ENCODE assay signal across 8 mouse cellular contexts in the genomic region with DNA sequence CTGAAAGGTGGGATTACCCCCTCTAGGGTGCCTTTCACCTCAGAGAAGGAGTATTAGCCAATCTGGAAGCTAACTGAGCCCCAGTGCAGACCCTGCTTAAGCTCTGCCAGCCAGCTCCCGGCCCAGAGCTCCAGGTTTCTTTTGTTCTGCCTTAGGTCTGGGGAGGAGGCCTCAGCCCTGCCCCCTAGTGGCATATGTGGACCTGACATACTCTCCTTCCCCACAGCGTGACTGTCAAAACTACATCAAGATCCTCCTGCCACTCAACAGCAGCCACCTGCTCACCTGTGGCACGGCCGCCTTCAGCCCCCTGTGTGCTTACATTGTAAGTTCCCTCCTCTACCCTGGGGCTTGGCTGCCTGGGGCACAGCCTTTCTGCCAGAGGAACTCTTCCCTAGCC. TPM values are rescaled to one million over a fixed set of nuclear protein-coding genes. Genes with fewer than 3 reads are reported as not detected.
DNase-seq lines count a peak whose midpoint lies in the region; ATAC-seq and TF ChIP-seq lines count a peak whose summit lies in the region.

No protein-coding gene starts in this region.

- H3K4me2 ChIP-seq in embryonic facial prominence, embryonic 14.5 days (ENCODE audit: low read depth, low read length): no peak overlapping the region
- no peak overlapping the region for H3K4me2 ChIP-seq in kidney, embryonic 14.5 days (replicated peaks; ENCODE audit: low read depth, low read length)

- ATAC-seq in embryonic facial prominence, embryonic 14.5 days (ENCODE audit: low read depth): peak; percentile 89
- ATAC-seq in kidney, embryonic 14.5 days (ENCODE audit: low FRiP score, low TSS enrichment): peak; percentile 74

- H3K9ac ChIP-seq in embryonic facial prominence, embryonic 14.5 days (ENCODE audit: low read depth, low read length): peak overlapping the region; percentile 28
- 0 out of 2 replicates have a peak overlapping the region, but pooled peaks have one; percentile 7 for H3K9ac ChIP-seq in kidney, embryonic 14.5 days (ENCODE audit: low read depth, low read length)
- H3K9ac ChIP-seq in liver, adult 2 months (ENCODE audit: low read depth, low read length): no peak overlapping the region

- DNase-seq in CD4-positive, CD25-positive, alpha-beta regulatory T cell, adult 2 months (ENCODE audit: low read depth, low spot score): peak; percentile 89
- peak; percentile 84 for DNase-seq in embryonic facial prominence, embryonic 14.5 days (ENCODE audit: low spot score)
- DNase-seq in heart, adult 9 months (ENCODE audit: low spot score in 2 of 2): peak; percentile 65 to 68
- DNase-seq in liver, adult 2 months (ENCODE audit: extremely low read depth, low read depth, low spot score): peak; percentile 45
- peak; percentile 89 for DNase-seq in naive thymus-derived CD4-positive, alpha-beta T cell, adult 2 months (ENCODE audit: low read depth)
- peak; percentile 88 for DNase-seq in splenic B cell, adult 2 months (ENCODE audit: low read depth, low spot score)

- H3K4me1 ChIP-seq in bone marrow, adult 2 months (ENCODE audit: control insufficient read depth, insufficient read depth, low read length): peaks cover 9% of the 10 kb centered on the region; the same call in 1 of the 2 replicates
- no peaks in the 10 kb centered on the region for H3K4me1 ChIP-seq in embryonic facial prominence, embryonic 14.5 days (ENCODE audit: control insufficient read depth, insufficient read depth, low read length)
- no peaks in the 10 kb centered on the region for H3K4me1 ChIP-seq in kidney, embryonic 14.5 days (ENCODE audit: control insufficient read depth, insufficient read depth, low read length)
- H3K4me1 ChIP-seq in liver, adult 2 months (ENCODE audit: control insufficient read depth, insufficient read depth, low read length): no peaks in the 10 kb centered on the region

- 28% methylated on average over 4 of the region's 4 CpGs for WGBS in bone marrow, adult 2 months
- WGBS in embryonic facial prominence, embryonic 14.5 days: 21% methylated on average over 4 of the region's 4 CpGs
- 23% methylated on average over 4 of the region's 4 CpGs for WGBS in kidney, embryonic 14.5 days
- 43% methylated on average over 4 of the region's 4 CpGs for WGBS in liver, adult 2 months

- TF ChIP-seq CTCF in bone marrow, adult 2 months (IDR thresholded peaks at IDR 0.05; ENCODE audit: control insufficient read depth, insufficient read depth, low read length): peak; percentile 93
- peak; percentile 94 for TF ChIP-seq CTCF in liver, adult 2 months (IDR thresholded peaks at IDR 0.05; ENCODE audit: low read depth, low read length)

- H3K27ac ChIP-seq in bone marrow, adult 2 months (ENCODE audit: control insufficient read depth, insufficient read depth, low read depth, low read length, poor library complexity): peak overlapping the region; percentile 27
- no peak overlapping the region; the same call in 1 of the 2 replicates for H3K27ac ChIP-seq in embryonic facial prominence, embryonic 14.5 days (replicated peaks; ENCODE audit: low read depth, low read length)
- no peak overlapping the region for H3K27ac ChIP-seq in kidney, embryonic 14.5 days (ENCODE audit: low read depth, low read length)
- no peak overlapping the region for H3K27ac ChIP-seq in liver, adult 2 months (replicated peaks; ENCODE audit: insufficient read depth, low read depth, low read length)

- no peak overlapping the region for H3K4me3 ChIP-seq in bone marrow, adult 2 months (replicated peaks; ENCODE audit: control insufficient read depth, low read depth, low read length)
- H3K4me3 ChIP-seq in embryonic facial prominence, embryonic 14.5 days (ENCODE audit: low read depth, low read length): no peak overlapping the region
- H3K4me3 ChIP-seq in kidney, embryonic 14.5 days (ENCODE audit: low read length): no peak overlapping the region
- H3K4me3 ChIP-seq in liver, adult 2 months (ENCODE audit: insufficient read depth, low read depth, low read length): no peak overlapping the region

- TF ChIP-seq POLR2A in bone marrow, adult 2 months (IDR thresholded peaks at IDR 0.05; ENCODE audit: borderline replicate concordance, control insufficient read depth, low read depth, low read length): no peak
- no peak for TF ChIP-seq POLR2A in liver, adult 2 months (IDR thresholded peaks at IDR 0.05; ENCODE audit: extremely low read depth, insufficient read depth, low read length)

- no peaks in the 10 kb centered on the region for H3K9me3 ChIP-seq in embryonic facial prominence, embryonic 14.5 days (ENCODE audit: control insufficient read depth, low read length)
- no peaks in the 10 kb centered on the region; the same call in 1 of the 2 replicates for H3K9me3 ChIP-seq in kidney, embryonic 14.5 days (ENCODE audit: control insufficient read depth, low read length)

- peaks cover 3% of the 10 kb centered on the region; the same call in 1 of the 2 replicates for H3K79me2 ChIP-seq in liver, adult 2 months (ENCODE audit: control insufficient read depth, insufficient read depth, low read length)

- H3K36me3 ChIP-seq in embryonic facial prominence, embryonic 14.5 days (ENCODE audit: control insufficient read depth, insufficient read depth, low read length): peaks cover 53% of the 10 kb centered on the region
- H3K36me3 ChIP-seq in kidney, embryonic 14.5 days (ENCODE audit: control insufficient read depth, insufficient read depth, low read length): peaks cover 55% of the 10 kb centered on the region
- H3K36me3 ChIP-seq in liver, adult 2 months (ENCODE audit: control insufficient read depth, insufficient read depth, low read length): peaks cover 5% of the 10 kb centered on the region; the same call in 1 of the 2 replicates
- H3K36me3 ChIP-seq in splenic B cell, adult 2 months (ENCODE audit: control insufficient read depth, insufficient read depth, low read length, poor library complexity, severe bottlenecking): peaks cover 14% of the 10 kb centered on the region

- no peaks in the 10 kb centered on the region for H3K27me3 ChIP-seq in embryonic facial prominence, embryonic 14.5 days (replicated peaks; ENCODE audit: control insufficient read depth, insufficient read depth, low read length)
- no peaks in the 10 kb centered on the region for H3K27me3 ChIP-seq in kidney, embryonic 14.5 days (ENCODE audit: control insufficient read depth, insufficient read depth, low read length)
- no peaks in the 10 kb centered on the region for H3K27me3 ChIP-seq in liver, adult 2 months (ENCODE audit: control insufficient read depth, insufficient read depth, low read length)
- H3K27me3 ChIP-seq in splenic B cell, adult 2 months (ENCODE audit: control insufficient read depth, insufficient read depth, low read length, poor library complexity, severe bottlenecking): no peaks in the 10 kb centered on the region

RNA-seq across cellular contexts. Expression of gene Cib1, which starts 17.2 kb away (rescaled TPM):
- 81.7 and 82.5 TPM in 2 replicates for polyA plus RNA-seq in bone marrow, adult 2 months (2011; ENCODE audit: insufficient read depth, insufficient read length, low replicate concordance, missing spikeins)
- polyA plus RNA-seq in embryonic facial prominence, embryonic 14.5 days (2014; fragmentation: Nextera tagmentation; extraction: Ambion mirVana): 73.7 and 89.1 TPM in 2 replicates
- polyA plus RNA-seq in kidney, embryonic 14.5 days (2014; fragmentation: Nextera tagmentation; extraction: Ambion mirVana): 100 and 139 TPM in 2 replicates
- total RNA-seq in liver, adult 2 months (2014; rRNA removed): 51.7 and 62.5 TPM in 2 replicates
- 108 and 114 TPM in 2 replicates for polyA plus RNA-seq in liver, adult 2 months (2012; rRNA removed)

RNA-seq across cellular contexts. Expression of gene Gdpgp1, which starts 17.3 kb away (rescaled TPM):
- 1.1 and 1.8 TPM in 2 replicates for polyA plus RNA-seq in bone marrow, adult 2 months (2011; ENCODE audit: insufficient read depth, insufficient read length, low replicate concordance, missing spikeins)
- 2.0 and 2.6 TPM in 2 replicates for polyA plus RNA-seq in embryonic facial prominence, embryonic 14.5 days (2014; fragmentation: Nextera tagmentation; extraction: Ambion mirVana)
- polyA plus RNA-seq in kidney, embryonic 14.5 days (2014; fragmentation: Nextera tagmentation; extraction: Ambion mirVana): 3.3 and 5.3 TPM in 2 replicates
- total RNA-seq in liver, adult 2 months (2014; rRNA removed): 1.2 and 1.9 TPM in 2 replicates
- polyA plus RNA-seq in liver, adult 2 months (2012; rRNA removed): 2.1 and 2.2 TPM in 2 replicates

RNA-seq across cellular contexts. Expression of gene Sema4b, which starts 28.8 kb away (rescaled TPM):
- polyA plus RNA-seq in bone marrow, adult 2 months (2011; ENCODE audit: insufficient read depth, insufficient read length, low replicate concordance, missing spikeins): 33.7 and 51.6 TPM in 2 replicates
- 10.5 and 11.9 TPM in 2 replicates for polyA plus RNA-seq in embryonic facial prominence, embryonic 14.5 days (2014; fragmentation: Nextera tagmentation; extraction: Ambion mirVana)
- 13.0 and 19.9 TPM in 2 replicates for polyA plus RNA-seq in kidney, embryonic 14.5 days (2014; fragmentation: Nextera tagmentation; extraction: Ambion mirVana)
- 3.7 and 5.4 TPM in 2 replicates for total RNA-seq in liver, adult 2 months (2014; rRNA removed)
- polyA plus RNA-seq in liver, adult 2 months (2012; rRNA removed): 4.0 and 4.4 TPM in 2 replicates

RNA-seq across cellular contexts. Expression of gene Ttll13, which starts 30.8 kb away (rescaled TPM):
- polyA plus RNA-seq in bone marrow, adult 2 months (2011; ENCODE audit: insufficient read depth, insufficient read length, low replicate concordance, missing spikeins): not detected in 2 replicates
- polyA plus RNA-seq in embryonic facial prominence, embryonic 14.5 days (2014; fragmentation: Nextera tagmentation; extraction: Ambion mirVana): 0.35 and 0.79 TPM in 2 replicates
- 0.47 and 1.7 TPM in 2 replicates for polyA plus RNA-seq in kidney, embryonic 14.5 days (2014; fragmentation: Nextera tagmentation; extraction: Ambion mirVana)
- 0.40 and 0.46 TPM in 2 replicates for total RNA-seq in liver, adult 2 months (2014; rRNA removed)
- 0.57 and 0.95 TPM in 2 replicates for polyA plus RNA-seq in liver, adult 2 months (2012; rRNA removed)

RNA-seq across cellular contexts. Expression of gene Ngrn, which starts 45.6 kb away (rescaled TPM):
- 12.7 and 26.8 TPM in 2 replicates for polyA plus RNA-seq in bone marrow, adult 2 months (2011; ENCODE audit: insufficient read depth, insufficient read length, low replicate concordance, missing spikeins)
- 45.7 and 45.8 TPM in 2 replicates for polyA plus RNA-seq in embryonic facial prominence, embryonic 14.5 days (2014; fragmentation: Nextera tagmentation; extraction: Ambion mirVana)
- 44.8 and 49.7 TPM in 2 replicates for polyA plus RNA-seq in kidney, embryonic 14.5 days (2014; fragmentation: Nextera tagmentation; extraction: Ambion mirVana)
- 25.2 and 29.7 TPM in 2 replicates for total RNA-seq in liver, adult 2 months (2014; rRNA removed)
- 15.5 and 16.8 TPM in 2 replicates for polyA plus RNA-seq in liver, adult 2 months (2012; rRNA removed)
